Mouse (Mus musculus) hindbrain, embryonic 11.5 days (tissue): ENCODE results near the gene Nckap5. TPM values are rescaled to one million over a fixed set of nuclear protein-coding genes. Genes with fewer than 3 reads are reported as not detected.

Source experiments
- ATAC-seq: fragments of 200-750 bp; cut with Nextera tagmentation; 2 replicates; pipeline ENCODE4 v1.8.0; 2017; ENCODE audit warnings: mild to moderate bottlenecking, moderate TSS enrichment, moderate library complexity; ENCODE audit not compliant: low FRiP score
- DNase-seq: peaks from one replicate; pipeline ENCODE4 v3.0.0-alpha.2; 2015; ENCODE audit warnings: low spot score
- H3K27ac ChIP-seq: fragments of 300-500 bp; sonication (generic); 2 replicates; pipeline ENCODE4 v1.5.1; 2014; ENCODE audit warnings: mild to moderate bottlenecking, low read depth, low read length
- H3K27me3 ChIP-seq: fragments of 300-500 bp; sonication (generic); 2 replicates; pipeline ENCODE4 v1.6.1; 2014; ENCODE audit warnings: mild to moderate bottlenecking, low read length, moderate library complexity, mixed read lengths; ENCODE audit not compliant: control insufficient read depth, insufficient read depth
- H3K36me3 ChIP-seq: fragments of 300-500 bp; sonication (generic); 2 replicates; pipeline ENCODE4 v1.6.1; 2014; ENCODE audit warnings: mild to moderate bottlenecking, low read length, moderate library complexity, mixed read lengths; ENCODE audit not compliant: control insufficient read depth, insufficient read depth
- H3K4me1 ChIP-seq: fragments of 300-500 bp; sonication (generic); replicated peaks from 2 replicates; pipeline ENCODE4 v1.6.1; 2014; ENCODE audit warnings: low read length, mixed read lengths; ENCODE audit not compliant: control insufficient read depth, insufficient read depth
- H3K4me2 ChIP-seq: fragments of 300-500 bp; sonication (generic); replicated peaks from 2 replicates; pipeline ENCODE4 v1.6.1; 2014; ENCODE audit warnings: mild to moderate bottlenecking, low read depth, low read length
- H3K4me3 ChIP-seq: fragments of 300-500 bp; sonication (generic); 2 replicates; pipeline ENCODE4 v1.5.1; 2014; ENCODE audit warnings: low read depth, low read length
- H3K9ac ChIP-seq: fragments of 300-500 bp; sonication (generic); 2 replicates; pipeline ENCODE4 v1.6.1; 2014; ENCODE audit warnings: low read depth, low read length
- H3K9me3 ChIP-seq: fragments of 300-500 bp; sonication (generic); 2 replicates; pipeline ENCODE4 v1.6.1; 2016; ENCODE audit warnings: low read length; ENCODE audit not compliant: control insufficient read depth
- WGBS: fragments of 180-500 bp; shearing (Covaris S2); extraction: QIAGEN DNeasy Blood & Tissue Kit; methylation state at CpG from one replicate; pipeline ENCODE4 v1.1.7; 2014; 5-methylcytosine and 5-hydroxymethylcytosine counted together
- polyA plus RNA-seq: library from polyadenylated mRNA; unstranded; fragments of >200 nt; fragmentation: Nextera tagmentation; extraction: Ambion mirVana; gene quantifications from 2 replicates; pipeline ENCODE4 v1.2.1, GENCODE M21; 2014

Gene Nckap5
- polyA plus RNA-seq, 1 experiment from 2014 or later: 23.5 TPM

GRCm38 (mm10) chr1:126317874-126318607, 512.6 kb downstream of the Nckap5 start:
- H3K9me3 ChIP-seq: no peaks in the 10 kb centered on the region
- no peak overlapping the region for H3K9ac ChIP-seq
- no peak overlapping the region for H3K4me3 ChIP-seq
- H3K4me2 ChIP-seq: no peak overlapping the region
- H3K4me1 ChIP-seq: no peaks in the 10 kb centered on the region
- H3K27ac ChIP-seq: no peak overlapping the region
- 64% methylated on average over 11 of the region's 11 CpGs for WGBS
- H3K27me3 ChIP-seq: no peaks in the 10 kb centered on the region
- DNase-seq (peak; percentile 17), ATAC-seq (peak; percentile 61; the same call in 1 of the 2 replicates)
- H3K36me3 ChIP-seq: no peaks in the 10 kb centered on the region

GRCm38 (mm10) chr1:126317345-126317744, 513.3 kb downstream of the Nckap5 start:
- Histone ChIP-seq H3K4me1 (no peaks in the 10 kb centered on the region), H3K27ac (no peak overlapping the region), H3K9ac (no peak overlapping the region), H3K27me3 (no peaks in the 10 kb centered on the region), H3K36me3 (no peaks in the 10 kb centered on the region), H3K4me2 (no peak overlapping the region), H3K9me3 (no peaks in the 10 kb centered on the region), H3K4me3 (no peak overlapping the region)
- ATAC-seq (no peak), DNase-seq (no peak)
- WGBS: 92% methylated on average over 4 of the region's 4 CpGs

- DNase-seq: peak; percentile 54
- H3K27me3 ChIP-seq: no peaks in the 10 kb centered on the region
Observed at GRCm38 (mm10) chr1:126316866-126317265, 513.7 kb downstream of the Nckap5 start.

GRCm38 (mm10) chr1:126301129-126301528, 529.5 kb downstream of the Nckap5 start:
- no peaks in the 10 kb centered on the region for H3K9me3 ChIP-seq
- no peak for ATAC-seq
- H3K27me3 ChIP-seq: no peaks in the 10 kb centered on the region
- H3K4me2 ChIP-seq: no peak overlapping the region
- H3K27ac ChIP-seq: no peak overlapping the region
- DNase-seq: no peak
- H3K4me3 ChIP-seq: no peak overlapping the region
- no peaks in the 10 kb centered on the region for H3K4me1 ChIP-seq
- no peaks in the 10 kb centered on the region for H3K36me3 ChIP-seq
- 83% methylated on average over 2 of the region's 2 CpGs for WGBS
- H3K9ac ChIP-seq: no peak overlapping the region

More at GRCm38 (mm10) chr1:126316866-126317265, 513.7 kb downstream of the Nckap5 start:
- H3K36me3 ChIP-seq: no peaks in the 10 kb centered on the region
- no peak overlapping the region for H3K4me2 ChIP-seq
- no peak overlapping the region for H3K4me3 ChIP-seq
- H3K9ac ChIP-seq: no peak overlapping the region
- H3K27ac ChIP-seq: no peak overlapping the region
- H3K9me3 ChIP-seq: no peaks in the 10 kb centered on the region
- WGBS: 83% methylated on average over 2 of the region's 2 CpGs
- no peak for ATAC-seq
- no peaks in the 10 kb centered on the region for H3K4me1 ChIP-seq

GRCm38 (mm10) chr1:126264931-126265330, 565.7 kb downstream of the Nckap5 start:
- Histone ChIP-seq H3K27ac (no peak overlapping the region), H3K4me2 (no peak overlapping the region), H3K9ac (no peak overlapping the region), H3K27me3 (no peaks in the 10 kb centered on the region), H3K36me3 (no peaks in the 10 kb centered on the region), H3K4me1 (no peaks in the 10 kb centered on the region), H3K9me3 (no peaks in the 10 kb centered on the region), H3K4me3 (no peak overlapping the region)
- no peak for ATAC-seq
- no peak for DNase-seq
- 86% methylated on average over 5 of the region's 5 CpGs for WGBS

- Histone ChIP-seq H3K27ac (no peak overlapping the region), H3K27me3 (no peaks in the 10 kb centered on the region), H3K9ac (no peak overlapping the region), H3K9me3 (no peaks in the 10 kb centered on the region), H3K4me2 (no peak overlapping the region), H3K36me3 (no peaks in the 10 kb centered on the region), H3K4me1 (no peaks in the 10 kb centered on the region), H3K4me3 (no peak overlapping the region)
- no peak for DNase-seq
- no peak for ATAC-seq
- WGBS: 83% methylated on average over 5 of the region's 5 CpGs
Observed at GRCm38 (mm10) chr1:126254364-126254763, 576.2 kb downstream of the Nckap5 start.

GRCm38 (mm10) chr1:126253934-126254333, 576.7 kb downstream of the Nckap5 start:
- no peak overlapping the region for H3K9ac ChIP-seq
- H3K4me2 ChIP-seq: no peak overlapping the region
- no peak for DNase-seq
- 92% methylated on average over 7 of the region's 7 CpGs for WGBS
- no peak overlapping the region for H3K4me3 ChIP-seq
- no peak overlapping the region for H3K27ac ChIP-seq
- no peaks in the 10 kb centered on the region for H3K36me3 ChIP-seq
- no peaks in the 10 kb centered on the region for H3K4me1 ChIP-seq
- H3K27me3 ChIP-seq: no peaks in the 10 kb centered on the region
- ATAC-seq: no peak
- H3K9me3 ChIP-seq: no peaks in the 10 kb centered on the region

- Histone ChIP-seq H3K27me3 (no peaks in the 10 kb centered on the region), H3K36me3 (no peaks in the 10 kb centered on the region), H3K4me3 (no peak overlapping the region), H3K9ac (no peak overlapping the region), H3K4me2 (no peak overlapping the region), H3K9me3 (no peaks in the 10 kb centered on the region), H3K27ac (no peak overlapping the region), H3K4me1 (no peaks in the 10 kb centered on the region)
- ATAC-seq (no peak), DNase-seq (no peak)
- 83% methylated on average over 4 of the region's 4 CpGs for WGBS
Observed at GRCm38 (mm10) chr1:126233196-126233595, 597.4 kb downstream of the Nckap5 start.

GRCm38 (mm10) chr1:126231199-126231598, 599.4 kb downstream of the Nckap5 start:
- Histone ChIP-seq H3K27ac (no peak overlapping the region), H3K4me1 (no peaks in the 10 kb centered on the region), H3K9me3 (no peaks in the 10 kb centered on the region), H3K4me3 (no peak overlapping the region), H3K9ac (no peak overlapping the region), H3K4me2 (no peak overlapping the region), H3K27me3 (no peaks in the 10 kb centered on the region), H3K36me3 (no peaks in the 10 kb centered on the region)
- WGBS: 81% methylated on average over 9 of the region's 9 CpGs
- ATAC-seq (no peak), DNase-seq (no peak)
